Mouse (Mus musculus): Measurements from ENCODE around the gene Ryr2.
"Not testable (repeated sequence)": the region's sequence is repeated elsewhere in the genome, so short reads cannot be mapped to it uniquely, and the experiment has no call there.

DNA sequence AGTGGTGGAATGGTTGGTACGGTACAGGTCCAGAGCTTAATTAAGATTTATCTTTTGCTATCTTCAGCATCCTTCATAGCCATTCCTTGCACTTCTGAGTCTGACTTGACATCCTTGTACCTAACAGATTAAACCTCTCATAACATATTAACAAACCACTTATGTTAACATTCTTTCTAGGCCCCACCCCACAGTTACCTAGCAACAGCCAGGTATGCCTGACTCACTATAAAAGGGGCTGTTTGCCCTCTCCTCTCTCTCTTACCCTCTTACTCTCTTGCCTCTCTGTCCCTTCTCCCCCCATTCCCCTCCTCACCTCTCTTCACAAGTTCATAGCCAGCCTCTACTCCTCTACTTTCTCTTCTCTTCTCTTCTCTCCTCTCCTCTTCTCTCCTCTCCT, 297.4 kb downstream of the Ryr2 start:
- TF ChIP-seq POLR2A (IDR thresholded peaks at IDR 0.05; ENCODE audit: low read depth, low read length); CTCF (conservative IDR thresholded peaks at IDR 0.05 in 1 of 2, IDR thresholded peaks at IDR 0.05 in 1 of 2; ENCODE audit: low read depth in 2 of 2, low read length in 2 of 2); EP300 (IDR thresholded peaks at IDR 0.05; ENCODE audit: low read length); SIN3A (IDR thresholded peaks at IDR 0.05; ENCODE audit: low read length); CHD1 (IDR thresholded peaks at IDR 0.05; ENCODE audit: low read depth, low read length); MYC (IDR thresholded peaks at IDR 0.05; ENCODE audit: low read depth, low read length); BHLHE40 (IDR thresholded peaks at IDR 0.05; ENCODE audit: low read depth, low read length); POLR2AphosphoS2 (IDR thresholded peaks at IDR 0.05; ENCODE audit: low read depth, low read length); MXI1 (IDR thresholded peaks at IDR 0.05; ENCODE audit: low read depth, low read length); MEF2A (IDR thresholded peaks at IDR 0.05; ENCODE audit: borderline replicate concordance, low read depth, low read length); USF1 (IDR thresholded peaks at IDR 0.05; ENCODE audit: low read depth, low read length): not testable (repeated sequence)

Measured in CH12.LX (cell line).